Mouse (Mus musculus): ENCODE results near the gene Gm21983. TPM values are rescaled to one million over a fixed set of nuclear protein-coding genes. Genes with fewer than 3 reads are reported as not detected.

The Gm21983 gene
- polyA plus RNA-seq, 1 experiment from 2014 or later: not detected

DNA sequence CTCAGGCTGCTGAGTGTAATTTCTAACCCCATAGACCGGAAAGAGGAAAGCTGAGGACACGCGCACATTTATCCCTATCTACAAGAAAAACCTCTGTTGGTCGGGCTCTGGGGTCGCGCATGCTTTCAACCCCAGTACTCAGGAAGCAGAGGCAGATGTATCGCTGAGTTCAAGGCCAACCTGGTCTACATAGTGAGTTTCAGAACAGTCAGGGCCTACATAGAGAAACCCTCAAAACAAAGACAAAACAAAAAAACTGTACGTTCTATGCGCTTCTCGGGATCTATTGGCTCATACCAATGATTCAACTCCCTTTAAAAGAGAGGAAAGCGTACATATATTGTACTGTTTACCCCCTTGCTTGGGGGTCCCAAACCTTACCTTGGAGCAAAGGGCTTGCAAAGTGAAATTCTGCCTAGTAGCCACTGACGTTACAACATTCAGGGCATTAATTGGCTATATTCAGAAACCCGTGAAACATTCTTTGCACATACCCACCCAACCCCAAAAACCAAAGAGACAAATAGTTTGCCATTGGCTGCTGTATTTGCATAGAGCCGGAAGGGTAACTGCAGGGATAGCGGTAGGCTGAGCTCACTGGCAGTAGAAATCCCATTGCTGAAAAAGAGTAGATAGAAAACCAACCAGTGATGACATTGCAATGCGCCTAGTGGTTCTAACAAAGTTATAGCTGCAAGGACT, 1.5 kb downstream of the Gm21983 start:
- H3K4me3 ChIP-seq: peak overlapping the region; percentile 78
- WGBS: 49% methylated on average over 16 of the region's 16 CpGs
- H3K9me3 ChIP-seq (replicated peaks): 0 out of 2 replicates have a peak, but pooled peaks cover 3% of the 10 kb centered on the region
- H3K27me3 ChIP-seq (ENCODE audit: low read depth, poor library complexity, severe bottlenecking): no peaks in the 10 kb centered on the region
- peaks cover 26% of the 10 kb centered on the region for H3K4me1 ChIP-seq
- H3K36me3 ChIP-seq: peaks cover 32% of the 10 kb centered on the region
- DNase-seq (ENCODE audit: low spot score): no peak
- peak overlapping the region; percentile 81 for H3K27ac ChIP-seq (replicated peaks)

- Histone ChIP-seq H3K36me3 (peaks cover 33% of the 10 kb centered on the region), H3K27ac (replicated peaks) (peak within 1 kb of the TSS; percentile 89), H3K4me3 (peak within 1 kb of the TSS; percentile 78), H3K27me3 (ENCODE audit: low read depth, poor library complexity, severe bottlenecking) (no peaks in the 10 kb centered on the region), H3K4me1 (peaks cover 26% of the 10 kb centered on the region), H3K9me3 (replicated peaks) (0 out of 2 replicates have a peak, but pooled peaks cover 3% of the 10 kb centered on the region)
- peak; percentile 100 for DNase-seq (ENCODE audit: low spot score)
- whole genome bisulfite sequencing: 0% methylated on average over 53 of the region's 53 CpGs
These were observed 2.3 kb downstream of the Gm21983 start, which contains the start of gene Rab4b for GRCm38 (mm10) chr7:27178324-27179216. Gene Rab4b (minus strand): TSS chr7:27178896.

- H3K9me3 ChIP-seq (replicated peaks): 0 out of 2 replicates have a peak, but pooled peaks cover 3% of the 10 kb centered on the region
- peak overlapping the region; percentile 89 for H3K27ac ChIP-seq (replicated peaks)
- peaks cover 30% of the 10 kb centered on the region for H3K36me3 ChIP-seq
- 30% methylated on average over 4 of the region's 4 CpGs for WGBS
- peaks cover 26% of the 10 kb centered on the region for H3K4me1 ChIP-seq
- H3K27me3 ChIP-seq (ENCODE audit: low read depth, poor library complexity, severe bottlenecking): no peaks in the 10 kb centered on the region
- peak overlapping the region; percentile 78 for H3K4me3 ChIP-seq
- DNase-seq (ENCODE audit: low spot score): no peak
These were observed 3.0 kb downstream of the Gm21983 start for GRCm38 (mm10) chr7:27177942-27178323.

- Histone ChIP-seq H3K27ac (replicated peaks) (no peak overlapping the region), H3K4me1 (peaks cover 16% of the 10 kb centered on the region), H3K36me3 (peaks cover 49% of the 10 kb centered on the region), H3K4me3 (no peak overlapping the region), H3K27me3 (ENCODE audit: low read depth, poor library complexity, severe bottlenecking) (no peaks in the 10 kb centered on the region), H3K9me3 (replicated peaks) (0 out of 2 replicates have a peak, but pooled peaks cover 3% of the 10 kb centered on the region)
- DNase-seq (ENCODE audit: low spot score): no peak
- 94% methylated on average over 7 of the region's 7 CpGs for WGBS
These were observed 6.0 kb downstream of the Gm21983 start for GRCm38 (mm10) chr7:27174896-27175295.

DNA sequence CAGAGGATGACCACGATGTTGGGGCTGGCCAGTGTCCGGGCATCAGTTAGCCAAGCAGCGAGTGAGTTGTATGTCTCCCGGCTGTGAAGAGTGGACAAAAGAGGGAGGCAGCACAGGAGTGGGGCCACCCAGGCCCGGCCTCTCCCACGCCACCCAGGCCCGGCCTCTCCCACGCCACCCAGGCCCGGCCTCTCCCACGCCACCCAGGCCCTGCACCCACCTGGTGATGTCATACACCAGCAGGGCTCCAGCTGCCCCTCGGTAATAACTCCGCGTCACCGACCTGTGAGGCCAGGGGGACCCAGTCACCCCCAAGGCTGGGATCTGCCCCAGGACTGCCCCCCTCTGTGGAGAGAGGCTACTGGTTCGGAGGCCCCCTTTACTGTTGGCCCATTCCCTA, 6.4 kb downstream of the Gm21983 start:
- no peak for DNase-seq (ENCODE audit: low spot score)
- no peaks in the 10 kb centered on the region for H3K27me3 ChIP-seq (ENCODE audit: low read depth, poor library complexity, severe bottlenecking)
- H3K4me1 ChIP-seq: peaks cover 12% of the 10 kb centered on the region; the same call in 1 of the 2 replicates
- no peak overlapping the region for H3K4me3 ChIP-seq
- no peak overlapping the region for H3K27ac ChIP-seq (replicated peaks)
- H3K36me3 ChIP-seq: peaks cover 49% of the 10 kb centered on the region
- 0 out of 2 replicates have a peak, but pooled peaks cover 3% of the 10 kb centered on the region for H3K9me3 ChIP-seq (replicated peaks)
- 96% methylated on average over 15 of the region's 15 CpGs for WGBS

- Histone ChIP-seq H3K27me3 (ENCODE audit: low read depth, poor library complexity, severe bottlenecking) (no peaks in the 10 kb centered on the region), H3K4me3 (no peak overlapping the region), H3K36me3 (peaks cover 55% of the 10 kb centered on the region), H3K9me3 (replicated peaks) (no peaks in the 10 kb centered on the region), H3K4me1 (peaks cover 9% of the 10 kb centered on the region), H3K27ac (replicated peaks) (no peak overlapping the region)
- DNase-seq (ENCODE audit: low spot score): no peak
- WGBS: 89% methylated on average over 3 of the region's 3 CpGs
These were observed 9.9 kb downstream of the Gm21983 start for GRCm38 (mm10) chr7:27170981-27171380.

DNA sequence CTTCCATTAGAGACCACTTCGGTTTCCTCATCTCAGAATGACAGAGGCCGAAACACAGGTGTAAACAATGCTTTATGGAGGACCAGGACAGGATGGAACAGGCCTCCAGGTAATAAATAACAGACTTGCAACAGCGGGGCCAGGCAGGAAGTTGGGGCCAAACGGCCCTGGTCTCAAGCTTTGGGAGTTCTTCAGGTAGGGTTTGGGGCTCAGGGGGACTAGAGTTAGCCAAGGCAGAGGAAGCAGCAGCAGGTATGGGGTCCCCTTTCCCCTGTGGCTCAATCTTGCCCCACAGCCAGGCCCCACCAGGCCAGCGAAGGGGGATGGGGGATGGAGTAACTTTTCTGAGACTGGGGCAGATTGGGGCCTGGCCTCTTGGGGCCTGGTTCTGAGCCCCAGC, 12.5 kb downstream of the Gm21983 start:
- Histone ChIP-seq H3K27me3 (ENCODE audit: low read depth, poor library complexity, severe bottlenecking) (no peaks in the 10 kb centered on the region), H3K4me1 (peaks cover 33% of the 10 kb centered on the region), H3K27ac (replicated peaks) (no peak overlapping the region), H3K4me3 (no peak overlapping the region), H3K9me3 (replicated peaks) (no peaks in the 10 kb centered on the region), H3K36me3 (peaks cover 53% of the 10 kb centered on the region)
- WGBS: 94% methylated on average over 5 of the region's 5 CpGs
- no peak for DNase-seq (ENCODE audit: low spot score)

DNA sequence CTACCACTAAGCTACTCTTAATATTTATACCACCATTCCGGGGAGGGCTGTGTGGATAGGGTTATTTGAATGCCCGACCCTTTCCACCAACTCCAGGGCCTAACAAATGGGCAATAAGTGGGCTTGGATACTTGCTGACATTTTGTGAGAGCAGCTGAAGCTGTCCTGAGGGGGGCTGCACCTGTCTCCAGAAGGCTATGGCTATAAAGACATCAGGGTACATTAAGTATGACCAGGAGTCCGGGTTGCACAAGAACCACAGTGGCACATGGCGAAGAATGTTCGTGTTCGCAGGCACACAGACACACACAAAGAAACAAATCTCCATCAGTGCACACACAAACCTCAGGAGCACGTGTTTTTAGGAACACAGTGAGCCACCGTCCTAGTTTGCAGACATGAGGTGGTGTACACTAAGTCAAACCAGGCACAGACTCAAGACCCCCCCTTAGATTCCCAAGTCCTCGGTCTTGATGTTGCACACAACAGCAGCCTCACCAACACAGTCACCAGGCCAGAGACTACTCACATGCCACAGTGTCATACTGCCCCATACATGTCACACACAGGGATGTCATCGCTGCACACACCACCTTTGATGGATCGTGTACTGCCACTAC, 13.3 kb downstream of the Gm21983 start:
- peaks cover 55% of the 10 kb centered on the region for H3K36me3 ChIP-seq
- no peaks in the 10 kb centered on the region for H3K9me3 ChIP-seq (replicated peaks)
- H3K4me3 ChIP-seq: peak overlapping the region; percentile 86
- H3K27me3 ChIP-seq (ENCODE audit: low read depth, poor library complexity, severe bottlenecking): no peaks in the 10 kb centered on the region
- no peak for DNase-seq (ENCODE audit: low spot score)
- WGBS: 81% methylated on average over 11 of the region's 11 CpGs
- H3K4me1 ChIP-seq: peaks cover 41% of the 10 kb centered on the region
- peak overlapping the region; percentile 98 for H3K27ac ChIP-seq (replicated peaks)

DNA sequence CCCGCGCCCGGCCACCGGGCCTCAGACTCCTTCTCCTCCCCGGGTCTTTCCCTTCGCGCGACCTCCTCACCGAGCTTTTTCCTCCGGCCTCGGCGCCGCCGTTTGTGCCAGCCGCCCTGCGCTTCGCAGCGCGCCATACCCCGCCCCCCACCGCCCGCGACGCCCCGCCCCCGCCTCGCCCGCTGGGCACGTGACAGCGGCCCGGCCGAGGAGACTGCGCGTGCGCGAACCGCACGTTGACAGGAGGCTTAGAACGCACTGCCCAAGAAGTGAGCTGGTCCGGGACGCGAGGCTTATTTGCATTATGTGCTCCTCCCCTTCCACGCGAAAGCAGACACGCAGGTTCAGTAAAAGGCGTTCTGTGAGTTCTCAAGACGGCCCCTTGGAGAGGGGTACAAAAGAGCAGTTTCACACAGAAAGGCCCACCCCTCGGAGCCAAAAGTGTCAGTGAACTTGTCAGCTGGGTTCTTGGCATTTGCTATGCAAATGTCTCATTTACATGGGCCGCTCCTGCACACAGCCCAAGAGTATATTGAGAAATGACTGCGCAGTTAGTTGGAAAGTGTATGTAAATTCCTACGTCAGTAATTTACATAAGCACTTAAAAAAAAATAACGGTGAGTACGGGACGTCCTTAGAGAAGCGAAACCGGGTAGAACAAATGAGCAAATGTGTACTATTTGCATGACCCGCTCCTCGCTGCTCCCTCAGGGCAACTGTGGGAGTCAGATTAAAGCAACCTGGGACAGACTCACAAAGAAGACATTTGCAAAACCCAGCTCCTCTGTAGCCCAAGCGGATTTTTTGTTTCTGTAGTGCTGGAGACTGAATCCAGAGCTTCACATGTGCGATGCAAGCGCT, 14.0 kb downstream of the Gm21983 start, which contains the start of gene Egln2:
TSS of gene Egln2 (minus strand) at position 189 of the 861 bp plus-strand sequence.
- H3K4me3 ChIP-seq: peak within 1 kb of the TSS; percentile 86
- peak; percentile 96 for DNase-seq (ENCODE audit: low spot score)
- WGBS: 2% methylated on average over 61 of the region's 61 CpGs
- no peaks in the 10 kb centered on the region for H3K9me3 ChIP-seq (replicated peaks)
- no peaks in the 10 kb centered on the region for H3K27me3 ChIP-seq (ENCODE audit: low read depth, poor library complexity, severe bottlenecking)
- peak within 1 kb of the TSS; percentile 98 for H3K27ac ChIP-seq (replicated peaks)
- peaks cover 55% of the 10 kb centered on the region for H3K36me3 ChIP-seq
- peaks cover 48% of the 10 kb centered on the region for H3K4me1 ChIP-seq

DNA sequence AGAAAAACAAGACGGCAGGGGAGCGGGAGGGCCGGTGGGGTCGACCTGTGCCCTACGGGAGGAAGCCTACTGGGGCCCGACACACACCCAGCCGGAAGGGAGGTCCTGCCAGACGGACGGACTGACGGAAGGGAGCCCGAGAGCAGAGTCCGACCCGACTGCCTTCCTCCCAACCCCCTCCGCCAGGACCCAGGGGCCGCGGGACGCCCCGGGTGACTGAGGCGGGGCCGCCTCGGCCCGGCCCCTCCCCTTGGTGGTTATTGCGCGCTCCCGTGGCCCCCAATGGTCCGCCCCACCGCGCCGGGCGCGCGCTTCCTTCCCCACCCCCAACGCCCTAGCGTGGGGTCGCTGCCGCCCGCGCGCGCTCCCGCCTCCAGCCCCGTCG, 14.7 kb downstream of the Gm21983 start:
- H3K27me3 ChIP-seq (ENCODE audit: low read depth, poor library complexity, severe bottlenecking): no peaks in the 10 kb centered on the region
- peaks cover 53% of the 10 kb centered on the region for H3K36me3 ChIP-seq
- peak overlapping the region; percentile 86 for H3K4me3 ChIP-seq
- DNase-seq (ENCODE audit: low spot score): peak; percentile 87
- H3K9me3 ChIP-seq (replicated peaks): no peaks in the 10 kb centered on the region
- peaks cover 54% of the 10 kb centered on the region for H3K4me1 ChIP-seq
- H3K27ac ChIP-seq (replicated peaks): peak overlapping the region; percentile 98
- 1% methylated on average over 38 of the region's 43 CpGs for whole genome bisulfite sequencing

- peak overlapping the region; percentile 86 for H3K4me3 ChIP-seq
- H3K27ac ChIP-seq (replicated peaks): peak overlapping the region; percentile 98
- no peaks in the 10 kb centered on the region for H3K9me3 ChIP-seq (replicated peaks)
- H3K27me3 ChIP-seq (ENCODE audit: low read depth, poor library complexity, severe bottlenecking): no peaks in the 10 kb centered on the region
- H3K4me1 ChIP-seq: peaks cover 58% of the 10 kb centered on the region
- DNase-seq (ENCODE audit: low spot score): no peak
- WGBS: 8% methylated on average over 8 of the region's 8 CpGs
- peaks cover 53% of the 10 kb centered on the region for H3K36me3 ChIP-seq
These were observed 15.2 kb downstream of the Gm21983 start for GRCm38 (mm10) chr7:27165696-27166095.
